Mouse (Mus musculus) kidney, embryonic 16.5 days (tissue): Measurements from ENCODE around the gene Rad18. TPM values are rescaled to one million over a fixed set of nuclear protein-coding genes. Genes with fewer than 3 reads are reported as not detected.
"Not testable (repeated sequence)": the region's sequence is repeated elsewhere in the genome, so short reads cannot be mapped to it uniquely, and the experiment has no call there.

ENCODE experiments used
- ATAC-seq: fragments of 200-750 bp; cut with Nextera tagmentation; 2 replicates; pipeline ENCODE4 v1.8.0; 2017; ENCODE audit warnings: moderate TSS enrichment; ENCODE audit not compliant: low FRiP score, low TSS enrichment
- H3K27ac ChIP-seq: fragments of 300-500 bp; sonication (generic); 2 replicates; pipeline ENCODE4 v1.5.1; 2014; ENCODE audit warnings: low read length
- H3K27me3 ChIP-seq: fragments of 300-500 bp; sonication (generic); 2 replicates; pipeline ENCODE4 v1.6.1; 2014; ENCODE audit warnings: low read length, control low read depth, mixed read lengths; ENCODE audit not compliant: insufficient read depth
- H3K36me3 ChIP-seq: fragments of 300-500 bp; sonication (generic); 2 replicates; pipeline ENCODE4 v1.6.1; 2014; ENCODE audit warnings: low read length, control low read depth, mixed read lengths; ENCODE audit not compliant: insufficient read depth
- H3K4me1 ChIP-seq: fragments of 300-500 bp; sonication (generic); 2 replicates; pipeline ENCODE4 v1.6.1; 2014; ENCODE audit warnings: low read length, control low read depth, mixed read lengths; ENCODE audit not compliant: insufficient read depth
- H3K4me2 ChIP-seq: fragments of 300-500 bp; sonication (generic); replicated peaks from 2 replicates; pipeline ENCODE4 v1.6.1; 2014; ENCODE audit warnings: low read depth, low read length
- H3K4me3 ChIP-seq: fragments of 300-500 bp; sonication (generic); 2 replicates; pipeline ENCODE4 v1.5.1; 2014; ENCODE audit warnings: mild to moderate bottlenecking, low read length
- H3K9ac ChIP-seq: fragments of 300-500 bp; sonication (generic); replicated peaks from 2 replicates; pipeline ENCODE4 v1.6.1; 2014; ENCODE audit warnings: low read length
- H3K9me3 ChIP-seq: fragments of 300-500 bp; sonication (generic); 2 replicates; pipeline ENCODE4 v1.6.1; 2016; ENCODE audit warnings: low read length, control low read depth
- WGBS: fragments of 180-500 bp; shearing (Covaris S2); extraction: QIAGEN DNeasy Blood & Tissue Kit; methylation state at CpG from one replicate; pipeline ENCODE4 v1.1.7; 2014; 5-methylcytosine and 5-hydroxymethylcytosine counted together
- polyA plus RNA-seq: library from polyadenylated mRNA; unstranded; fragments of >200 nt; fragmentation: Nextera tagmentation; extraction: Ambion mirVana; gene quantifications from 2 replicates; pipeline ENCODE4 v1.2.1, GENCODE M21; 2015

Rad18 gene
- polyA plus RNA-seq, 1 experiment from 2014 or later = 40.8 TPM

- Histone ChIP-seq H3K27ac (peak overlapping the region; percentile 65), H3K4me1 (peaks cover 12% of the 10 kb centered on the region), H3K4me3 (peak overlapping the region; percentile 39), H3K9ac (peak overlapping the region; percentile 42; the same call in 1 of the 2 replicates), H3K4me2 (peak overlapping the region; percentile 52), H3K27me3 (no peaks in the 10 kb centered on the region), H3K9me3 (no peaks in the 10 kb centered on the region), H3K36me3 (no peaks in the 10 kb centered on the region)
- 2% methylated on average over 17 of the region's 17 CpGs for WGBS
- ATAC-seq = peak; percentile 94
Measured at GRCm38 (mm10) chr6:112728760-112729422, 32.4 kb upstream of the Rad18 start.

- Histone ChIP-seq H3K4me2 (no peak overlapping the region), H3K9ac (no peak overlapping the region), H3K27ac (no peak overlapping the region), H3K4me3 (no peak overlapping the region), H3K9me3 (no peaks in the 10 kb centered on the region), H3K27me3 (no peaks in the 10 kb centered on the region), H3K36me3 (no peaks in the 10 kb centered on the region), H3K4me1 (peaks cover 12% of the 10 kb centered on the region)
- ATAC-seq = no peak
- 89% methylated on average over 4 of the region's 4 CpGs for WGBS
Measured at GRCm38 (mm10) chr6:112725468-112725867, 29.0 kb upstream of the Rad18 start.

GRCm38 (mm10) chr6:112720409-112721080 is 24.1 kb upstream of the Rad18 start:
- no peak for ATAC-seq
- H3K27ac ChIP-seq = no peak overlapping the region
- 91% methylated on average over 5 of the region's 5 CpGs for WGBS
- no peak overlapping the region for H3K4me3 ChIP-seq
- H3K9ac ChIP-seq = no peak overlapping the region
- no peaks in the 10 kb centered on the region for H3K27me3 ChIP-seq
- H3K9me3 ChIP-seq = no peaks in the 10 kb centered on the region
- no peaks in the 10 kb centered on the region for H3K36me3 ChIP-seq
- no peak overlapping the region for H3K4me2 ChIP-seq
- no peaks in the 10 kb centered on the region for H3K4me1 ChIP-seq

GRCm38 (mm10) chr6:112719983-112720382 is 23.5 kb upstream of the Rad18 start:
- no peaks in the 10 kb centered on the region for H3K27me3 ChIP-seq
- no peaks in the 10 kb centered on the region for H3K36me3 ChIP-seq
- no peaks in the 10 kb centered on the region for H3K9me3 ChIP-seq
- WGBS = 97% methylated on average over 1 of the region's 1 CpGs
- no peak overlapping the region for H3K9ac ChIP-seq
- no peaks in the 10 kb centered on the region for H3K4me1 ChIP-seq
- no peak overlapping the region for H3K4me2 ChIP-seq
- H3K27ac ChIP-seq = no peak overlapping the region
- ATAC-seq = no peak
- H3K4me3 ChIP-seq = no peak overlapping the region

GRCm38 (mm10) chr6:112717168-112717567 is 20.7 kb upstream of the Rad18 start:
- Histone ChIP-seq H3K9ac (no peak overlapping the region), H3K27ac (no peak overlapping the region), H3K9me3 (peaks cover 6% of the 10 kb centered on the region), H3K4me1 (no peaks in the 10 kb centered on the region), H3K4me2 (no peak overlapping the region), H3K27me3 (no peaks in the 10 kb centered on the region), H3K36me3 (no peaks in the 10 kb centered on the region), H3K4me3 (no peak overlapping the region)
- ATAC-seq = no peak
- WGBS = 51% methylated on average over 5 of the region's 5 CpGs

- WGBS = 65% methylated on average over 3 of the region's 3 CpGs
- Histone ChIP-seq H3K36me3 (no peaks in the 10 kb centered on the region), H3K9me3 (peaks cover 8% of the 10 kb centered on the region), H3K27me3 (no peaks in the 10 kb centered on the region), H3K4me2 (no peak overlapping the region), H3K9ac (no peak overlapping the region), H3K27ac (no peak overlapping the region), H3K4me1 (no peaks in the 10 kb centered on the region), H3K4me3 (no peak overlapping the region)
- no peak for ATAC-seq
Measured at GRCm38 (mm10) chr6:112713951-112714350, 17.5 kb upstream of the Rad18 start.

- not testable (repeated sequence) for H3K9me3 ChIP-seq, H3K27me3 ChIP-seq, H3K36me3 ChIP-seq, H3K9ac ChIP-seq, H3K4me1 ChIP-seq, H3K4me3 ChIP-seq, H3K4me2 ChIP-seq, H3K27ac ChIP-seq, ATAC-seq
- WGBS = 88% methylated on average over 4 of the region's 4 CpGs
Measured at GRCm38 (mm10) chr6:112702296-112702695, 5.8 kb upstream of the Rad18 start.

- no peak overlapping the region for H3K4me3 ChIP-seq
- H3K27ac ChIP-seq = no peak overlapping the region
- H3K9ac ChIP-seq = no peak overlapping the region
- no peak for ATAC-seq
- H3K4me2 ChIP-seq = no peak overlapping the region
- peaks cover 10% of the 10 kb centered on the region for H3K4me1 ChIP-seq
- H3K27me3 ChIP-seq = no peaks in the 10 kb centered on the region
- H3K9me3 ChIP-seq = no peaks in the 10 kb centered on the region
- no peaks in the 10 kb centered on the region for H3K36me3 ChIP-seq
- WGBS = 0% methylated on average over 1 of the region's 1 CpGs
Measured at GRCm38 (mm10) chr6:112700392-112700791, 3.9 kb upstream of the Rad18 start.

GRCm38 (mm10) chr6:112699115-112699514 is 2.6 kb upstream of the Rad18 start:
- Histone ChIP-seq H3K4me2 (no peak overlapping the region), H3K4me1 (peaks cover 13% of the 10 kb centered on the region), H3K27ac (no peak overlapping the region), H3K4me3 (no peak overlapping the region), H3K27me3 (no peaks in the 10 kb centered on the region), H3K9me3 (no peaks in the 10 kb centered on the region), H3K36me3 (no peaks in the 10 kb centered on the region), H3K9ac (no peak overlapping the region)
- no peak for ATAC-seq
- WGBS = 58% methylated on average over 1 of the region's 1 CpGs

GRCm38 (mm10) chr6:112694492-112694891 is 2.0 kb downstream of the Rad18 start:
- ATAC-seq = no peak
- Histone ChIP-seq H3K9ac (no peak overlapping the region), H3K4me2 (no peak overlapping the region), H3K27ac (no peak overlapping the region), H3K4me3 (no peak overlapping the region), H3K4me1 (peaks cover 13% of the 10 kb centered on the region), H3K9me3 (no peaks in the 10 kb centered on the region), H3K36me3 (no peaks in the 10 kb centered on the region), H3K27me3 (no peaks in the 10 kb centered on the region)
- 93% methylated on average over 5 of the region's 5 CpGs for WGBS
